Mouse (Mus musculus) frontal cortex, postnatal 36 days (tissue): ENCODE data around the gene Rcor3.
A peak's percentile ranks its signal among the peaks of the same experiment; 100 is the strongest.

ENCODE experiments used
- DNase-seq, 2 experiments: peaks; one replicate each; pipeline ENCODE4 v3.0.0; 2022; ENCODE audit warnings: low spot score in 2 of 2

Rcor3 gene

DNA sequence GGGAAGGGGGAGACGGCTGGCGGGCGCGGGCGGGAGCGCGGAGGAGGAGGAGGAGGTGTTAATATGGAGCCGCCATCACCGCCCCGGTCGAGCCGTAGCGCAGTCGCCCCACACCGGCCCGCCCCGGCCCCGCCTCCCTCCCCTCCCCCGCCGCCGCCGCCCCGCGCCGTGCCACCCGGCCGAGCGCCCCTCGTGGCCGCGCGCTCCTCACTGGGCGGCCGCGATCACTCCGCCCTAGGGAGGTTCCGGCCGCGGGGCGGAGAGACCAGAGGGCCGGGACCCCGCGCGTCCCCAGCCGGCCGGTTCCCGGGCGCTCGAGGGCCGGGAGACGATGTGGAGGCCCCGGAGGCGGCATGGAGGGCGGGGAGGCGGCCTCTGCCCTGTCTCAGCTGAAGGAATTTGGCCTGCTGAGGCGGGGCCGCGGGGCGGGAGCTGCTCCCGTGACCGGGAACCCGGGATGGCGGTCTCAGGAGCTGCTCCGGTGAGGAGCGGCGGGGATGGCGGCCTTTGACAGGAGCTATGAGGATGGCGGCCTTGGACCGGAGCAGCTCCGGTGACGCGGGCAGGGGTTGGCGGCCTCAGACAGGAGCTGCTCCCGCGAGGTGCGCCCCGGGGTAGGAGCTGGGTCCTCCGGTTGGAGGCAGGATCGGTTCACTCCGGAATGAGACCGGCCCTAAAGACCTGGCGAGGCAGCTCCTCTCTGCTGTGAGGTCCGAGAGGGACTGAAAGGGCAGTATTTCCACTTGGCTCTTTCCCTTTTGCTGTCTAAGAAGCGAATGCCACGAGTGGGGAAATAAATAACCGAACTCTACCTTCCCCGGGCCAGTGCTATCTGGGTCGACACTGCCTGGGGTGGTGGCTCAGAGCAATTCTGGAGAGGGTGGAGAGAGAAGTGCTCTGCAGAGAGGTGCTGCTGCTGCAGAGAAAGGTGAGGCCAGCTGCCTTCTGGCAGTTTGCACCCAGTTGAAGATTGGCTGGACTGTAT, at the start of gene Rcor3:
Gene Rcor3, minus strand, starts transcription at position 137 of the 985 bp plus-strand sequence.
- DNase-seq, result peak; percentile 73 to 74

DNA sequence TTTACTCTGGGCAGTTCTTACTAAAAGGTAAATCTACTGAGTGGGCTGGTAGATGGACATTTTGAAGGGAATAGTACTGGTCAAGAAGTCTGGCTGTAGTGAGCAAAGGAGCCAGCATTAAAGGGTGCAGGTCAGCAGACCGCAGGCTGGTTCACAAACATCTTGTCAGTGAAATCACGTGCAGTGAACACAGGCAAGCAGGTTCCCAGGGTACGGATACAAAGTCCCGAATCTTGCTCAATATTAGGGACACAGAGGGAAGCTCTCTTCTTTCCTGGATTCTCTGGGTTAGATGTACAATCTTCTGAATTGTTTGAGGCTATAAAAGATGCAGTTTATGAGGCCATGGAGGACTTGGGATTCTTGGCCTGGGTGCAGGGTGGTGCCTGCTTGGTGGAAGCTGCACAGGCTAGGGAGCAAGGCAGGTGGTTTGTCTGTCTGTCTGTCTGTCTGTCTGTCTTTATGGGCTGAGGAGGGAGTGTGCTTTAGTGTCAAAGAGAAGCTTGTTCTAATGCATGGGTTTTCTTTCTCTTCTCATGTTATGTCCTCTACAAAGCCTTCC, 43.9 kb upstream of the Rcor3 start:
- no peak for DNase-seq

DNA sequence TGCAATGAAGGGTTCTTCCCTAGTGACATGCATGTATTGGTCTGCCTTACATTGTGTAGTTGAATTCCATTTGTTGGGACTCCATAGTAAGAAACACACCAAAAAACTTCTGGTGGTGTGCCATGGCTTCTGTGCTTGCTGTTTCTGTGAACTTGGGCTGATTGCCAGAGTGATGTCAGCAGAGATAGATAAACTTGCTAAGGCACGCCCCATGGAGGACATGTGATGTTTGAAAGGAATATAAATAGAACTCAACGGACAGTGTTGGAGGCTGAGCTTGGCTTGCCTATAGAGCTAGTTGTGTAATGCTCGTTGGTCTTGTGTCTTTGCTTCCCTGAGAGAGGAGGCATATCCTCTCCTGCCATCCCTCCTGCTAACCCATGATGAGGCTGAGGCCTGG, 42.0 kb upstream of the Rcor3 start:
- no peak for DNase-seq

DNA sequence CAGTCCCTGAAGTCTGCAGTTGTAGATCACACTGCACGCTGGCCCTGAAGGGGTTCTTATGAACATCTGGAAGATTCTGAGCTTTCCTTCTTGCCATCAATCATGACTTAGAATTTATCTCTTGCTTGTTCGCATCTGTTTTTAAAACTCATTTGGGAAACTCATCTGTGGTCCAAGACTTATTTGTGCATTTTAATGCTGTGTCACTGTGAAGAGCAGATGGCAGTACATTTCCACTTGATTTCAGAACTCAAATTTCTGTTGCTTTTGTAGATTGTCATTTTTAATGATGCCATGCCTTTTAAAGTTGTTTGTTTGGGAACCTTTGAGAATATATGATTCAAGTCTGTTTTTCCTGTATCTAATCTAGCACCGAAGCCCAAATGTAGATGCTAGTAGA, 33.6 kb upstream of the Rcor3 start:
- DNase-seq, result no peak

DNA sequence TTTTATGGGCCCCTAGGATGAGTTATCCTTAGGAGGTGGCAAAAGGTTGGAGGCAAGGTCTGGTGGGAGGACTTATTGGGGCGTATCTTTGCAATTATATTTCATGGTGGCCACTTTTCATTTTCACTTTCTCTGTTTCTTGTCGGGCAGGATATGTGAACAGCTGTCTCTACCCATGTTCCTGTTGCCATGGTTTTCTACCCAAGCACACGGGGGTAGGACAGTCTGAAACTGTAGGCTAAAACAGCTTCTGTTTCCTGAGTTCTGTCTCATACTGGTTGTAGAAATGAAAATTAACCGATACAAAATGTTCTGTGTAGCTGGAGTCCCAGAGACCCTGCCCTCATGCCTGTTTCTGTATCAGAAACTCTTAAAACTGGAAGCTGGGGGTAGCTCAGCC, 13.3 kb upstream of the Rcor3 start:
- DNase-seq, result peak; percentile 1 to 13

DNA sequence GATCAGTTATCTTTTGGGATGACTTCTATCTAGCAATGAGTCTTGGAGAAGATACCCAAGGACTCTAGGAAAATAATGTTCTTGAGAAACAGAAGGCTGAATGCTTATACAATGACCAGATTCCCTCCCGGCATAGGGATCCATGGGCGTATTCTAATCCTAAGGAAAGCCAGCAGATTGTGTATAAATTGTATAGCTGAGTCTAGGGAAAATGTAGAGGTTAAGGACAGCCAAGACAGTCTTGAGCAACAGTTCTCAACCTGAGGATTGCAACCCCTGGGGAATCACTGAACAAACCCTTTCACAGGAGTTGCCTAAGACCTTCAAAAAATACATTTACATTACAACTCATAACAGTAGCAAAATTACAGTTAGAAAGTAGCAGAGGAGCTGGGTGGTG, 2.5 kb upstream of the Rcor3 start:
- no peak for DNase-seq

DNA sequence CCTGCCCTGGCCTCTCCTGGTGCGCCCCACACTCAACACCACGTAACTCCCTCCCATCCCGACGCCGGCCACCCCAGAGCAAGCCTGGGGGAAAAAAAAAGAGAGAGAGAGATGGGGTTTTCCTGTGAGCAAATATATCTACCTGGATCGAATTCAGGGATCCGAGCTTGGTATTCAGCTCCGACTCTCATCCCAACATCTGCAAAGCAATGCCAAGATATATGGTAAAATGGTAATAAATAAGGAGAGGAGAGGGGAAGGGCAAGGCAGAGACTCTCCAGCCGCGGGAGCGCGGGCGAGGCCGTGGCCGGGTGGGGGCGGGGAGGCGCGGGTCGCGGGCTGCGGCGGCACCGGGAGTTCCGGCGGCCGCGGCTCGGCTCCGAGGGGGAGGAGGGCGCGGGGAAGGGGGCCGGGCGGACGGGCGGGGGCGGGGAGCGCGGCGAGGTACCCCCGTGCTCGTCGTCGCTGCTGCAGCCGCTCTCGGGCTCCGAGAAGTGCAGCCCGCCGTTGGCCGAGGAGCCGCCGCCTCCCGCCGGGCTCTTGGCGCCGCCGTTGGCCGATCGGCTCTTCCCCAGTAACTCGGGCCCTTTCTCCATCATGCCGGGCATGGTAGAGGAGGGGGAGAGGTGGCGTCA, 454 bp downstream of the Rcor3 start:
- DNase-seq, result peak; percentile 27 to 32

DNA sequence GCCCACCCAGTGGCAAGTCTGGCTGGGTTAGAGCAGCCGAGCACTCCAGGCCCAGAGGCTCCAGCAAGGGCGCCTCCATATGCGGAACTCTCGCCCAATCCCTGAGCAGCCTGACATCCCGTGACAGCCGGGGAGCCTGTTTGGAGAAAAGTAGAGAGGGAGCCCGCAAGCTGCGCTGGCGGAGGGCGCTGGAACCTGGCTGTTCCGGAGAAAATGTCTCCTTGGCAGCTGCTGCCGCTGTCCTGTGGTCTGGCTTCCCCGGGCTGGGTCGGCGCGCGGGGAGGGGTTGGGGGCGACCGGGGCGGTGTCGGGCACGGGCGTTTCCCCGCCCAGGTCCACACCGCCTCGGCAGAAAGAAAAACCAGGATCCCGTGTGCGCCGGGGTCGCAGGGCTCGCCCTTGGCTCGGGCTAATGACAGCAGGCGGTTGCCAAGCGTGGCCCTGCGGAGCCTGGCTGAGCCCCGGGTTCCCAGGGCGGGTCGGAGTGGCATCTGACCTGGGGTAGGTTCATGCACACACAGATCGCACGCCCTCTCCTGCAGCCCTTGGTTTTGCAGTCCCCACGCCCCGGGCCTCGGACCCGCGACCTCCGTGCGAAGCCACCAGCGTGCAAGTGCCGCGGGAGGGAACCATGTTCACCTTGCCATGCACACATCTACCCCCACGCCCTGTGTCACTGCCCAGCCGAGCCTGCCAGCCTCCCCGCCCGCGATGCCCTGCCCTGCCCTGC, 1.1 kb downstream of the Rcor3 start:
- peak; percentile 73 to 86 for DNase-seq

DNA sequence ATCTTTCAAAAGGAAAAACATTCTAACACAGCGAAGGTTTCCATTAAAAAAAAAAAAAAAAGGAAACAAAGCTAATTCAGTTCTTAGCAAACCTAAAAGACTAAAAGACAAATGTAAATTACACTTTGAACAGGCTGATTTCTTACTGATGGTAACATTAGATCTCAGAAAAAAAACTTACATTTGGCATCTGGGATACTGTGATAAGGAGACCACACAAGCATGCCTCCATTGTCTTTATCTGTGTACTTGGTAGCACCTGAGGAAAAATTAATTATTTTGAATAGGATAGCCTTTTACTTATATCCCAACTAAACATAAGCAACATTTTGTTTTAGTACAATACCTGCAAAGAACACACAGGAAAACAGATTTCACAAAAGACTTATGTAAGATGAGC, 7.7 kb downstream of the Rcor3 start:
- DNase-seq, result no peak

DNA sequence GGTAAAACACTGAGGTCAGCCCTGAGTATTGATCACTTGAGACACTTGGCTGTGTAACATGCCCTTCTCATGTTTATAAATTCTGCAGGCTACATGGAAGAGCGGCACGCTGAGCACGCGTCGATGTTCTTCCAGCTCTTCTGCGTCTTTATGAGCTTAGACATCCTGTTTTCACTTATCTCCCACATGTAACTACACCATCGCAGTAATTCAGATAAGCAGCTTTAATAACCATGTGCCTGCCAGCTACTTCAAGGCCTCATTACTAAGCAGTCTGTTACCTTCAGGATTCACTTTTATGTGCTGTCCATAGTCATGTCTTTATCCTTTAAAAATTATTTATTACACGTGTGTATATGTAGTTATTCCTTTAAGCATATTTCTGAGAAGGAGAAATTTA, 9.5 kb downstream of the Rcor3 start:
- no peak for DNase-seq

DNA sequence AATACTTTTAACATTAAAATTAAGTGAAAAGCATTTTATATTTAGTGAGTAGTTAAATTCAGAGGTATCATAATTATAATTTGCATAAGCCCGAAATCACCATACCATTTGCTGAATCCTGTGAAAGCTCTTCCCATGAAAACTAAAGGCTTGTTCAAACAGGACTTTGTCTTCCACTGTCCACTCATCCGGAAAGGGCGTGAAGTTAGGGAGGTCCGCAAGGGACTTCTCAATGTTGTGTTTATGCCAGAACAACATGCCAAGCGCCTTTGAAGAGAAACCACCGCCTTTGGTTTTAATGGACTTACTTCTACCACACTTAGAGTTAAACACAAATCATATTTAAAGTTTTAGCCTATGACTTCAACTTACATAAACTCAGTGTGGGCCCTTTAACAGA, 12.1 kb downstream of the Rcor3 start:
- no peak for DNase-seq

DNA sequence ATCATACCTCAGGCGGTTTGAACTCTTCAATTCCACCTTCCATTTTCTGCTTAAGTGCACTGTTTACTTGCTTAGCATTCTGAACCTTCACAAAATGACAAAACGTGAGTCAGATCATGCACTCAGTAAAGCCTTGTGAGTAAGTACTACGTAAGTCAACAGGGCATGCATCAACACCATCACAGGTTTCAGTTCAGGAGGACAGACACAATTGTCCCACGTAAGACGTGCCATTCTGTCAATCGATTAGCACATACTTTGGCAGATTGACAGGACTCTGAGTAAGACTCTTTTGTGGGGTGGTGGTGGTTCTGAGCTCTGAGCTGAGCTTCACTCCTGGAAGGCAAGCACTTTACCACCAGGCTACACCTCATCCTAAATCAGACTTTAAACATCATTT, 21.6 kb downstream of the Rcor3 start:
- no peak for DNase-seq

DNA sequence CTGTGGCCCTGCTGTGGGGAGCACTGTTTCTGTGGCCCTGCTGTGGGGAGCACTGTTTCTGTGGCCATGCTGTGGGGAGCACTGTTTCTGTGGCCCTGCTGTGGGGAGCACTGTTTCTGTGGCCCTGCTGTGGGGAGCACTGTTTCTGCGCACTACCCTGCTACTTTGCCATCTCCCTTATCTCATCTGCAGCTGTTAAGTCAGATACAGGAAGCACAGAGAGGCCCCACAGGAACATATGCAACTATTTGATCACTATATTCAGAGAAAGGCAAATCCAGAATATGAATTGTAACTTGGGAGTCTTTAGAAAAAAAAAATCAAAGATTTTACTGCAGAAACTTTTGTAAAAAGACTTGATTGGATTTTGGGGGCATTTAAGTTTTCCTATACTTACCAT, 22.5 kb downstream of the Rcor3 start:
- no peak for DNase-seq

DNA sequence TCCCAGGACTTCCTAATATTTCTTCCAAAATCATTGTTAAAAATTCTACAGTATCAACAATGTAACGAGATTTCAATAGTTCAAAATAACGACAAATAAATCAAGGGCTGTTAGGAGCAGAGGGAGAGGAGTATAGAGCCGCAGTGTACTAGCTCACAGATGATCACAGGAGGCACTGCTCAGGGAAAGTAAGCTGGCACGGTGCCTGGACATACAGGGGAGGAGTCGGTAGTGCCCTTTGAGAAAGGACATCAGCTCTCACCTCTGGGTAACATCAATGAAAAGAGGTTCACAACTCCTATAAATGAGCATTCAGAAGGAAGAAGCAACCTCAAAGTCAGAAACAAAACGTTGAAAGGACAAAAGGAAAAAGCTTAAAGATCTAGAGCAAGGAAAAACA, 28.7 kb downstream of the Rcor3 start:
- DNase-seq, result no peak

DNA sequence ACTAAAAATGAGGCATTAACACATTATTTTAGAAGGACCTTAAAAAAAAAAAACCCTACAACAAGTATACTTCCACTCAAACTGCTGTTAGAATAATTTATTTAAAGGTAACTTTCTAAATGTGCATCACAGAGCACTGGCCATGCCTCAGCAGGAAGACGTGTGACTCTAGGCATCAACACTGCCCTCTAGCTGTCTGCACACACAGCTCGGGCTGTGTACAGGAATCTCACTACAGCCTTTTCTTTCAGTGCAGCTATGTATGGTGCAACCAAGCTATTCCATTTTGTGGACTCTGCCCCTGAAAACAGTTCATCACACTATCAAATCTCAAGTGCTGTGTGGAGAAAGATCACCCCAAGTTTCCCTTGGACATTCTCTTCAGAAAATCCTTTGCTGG, 30.5 kb downstream of the Rcor3 start:
- DNase-seq, result peak in 1 of 2 experiments; percentile 38

DNA sequence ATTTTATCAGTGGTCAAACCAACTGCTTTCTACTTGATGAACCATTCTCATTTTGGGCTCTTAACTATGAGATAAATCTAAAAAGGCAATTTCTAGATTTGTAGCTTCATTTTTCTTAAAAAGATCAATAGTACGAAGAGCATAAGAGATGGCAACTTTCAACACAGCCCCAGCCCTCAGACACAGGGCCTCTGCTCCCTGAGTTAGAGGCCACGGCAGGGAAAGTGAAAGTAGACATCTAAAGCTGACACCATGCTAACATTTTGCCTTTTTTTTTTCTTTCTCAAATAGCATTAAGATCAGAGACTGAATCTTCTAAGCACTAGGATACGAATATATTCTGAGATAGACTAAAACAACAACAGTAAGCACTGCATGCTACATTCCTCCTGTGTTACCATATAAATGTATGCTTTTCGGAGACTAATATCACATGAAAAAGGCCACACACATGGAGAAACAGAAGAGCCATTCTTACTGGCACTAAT, 31.9 kb downstream of the Rcor3 start:
- no peak for DNase-seq

DNA sequence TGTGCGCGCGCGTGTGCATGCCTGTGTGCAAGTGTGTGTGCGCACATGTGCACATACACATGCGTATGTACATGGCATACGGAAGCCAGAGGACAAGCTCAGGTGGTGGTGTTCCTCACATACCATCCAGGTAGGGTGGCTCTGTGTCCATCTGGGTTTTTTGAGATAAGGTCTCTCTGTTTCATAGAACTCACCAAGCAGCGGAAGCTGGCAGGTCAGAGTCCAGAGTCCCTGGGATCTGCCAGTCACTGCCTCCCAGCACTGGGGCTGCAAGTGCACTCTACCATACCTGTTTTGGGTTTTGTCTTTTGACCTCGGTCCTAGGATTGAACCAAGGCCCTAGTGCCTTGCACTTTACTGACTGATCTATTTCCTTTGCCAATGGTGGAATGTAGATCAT, 33.8 kb downstream of the Rcor3 start:
- no peak for DNase-seq

DNA sequence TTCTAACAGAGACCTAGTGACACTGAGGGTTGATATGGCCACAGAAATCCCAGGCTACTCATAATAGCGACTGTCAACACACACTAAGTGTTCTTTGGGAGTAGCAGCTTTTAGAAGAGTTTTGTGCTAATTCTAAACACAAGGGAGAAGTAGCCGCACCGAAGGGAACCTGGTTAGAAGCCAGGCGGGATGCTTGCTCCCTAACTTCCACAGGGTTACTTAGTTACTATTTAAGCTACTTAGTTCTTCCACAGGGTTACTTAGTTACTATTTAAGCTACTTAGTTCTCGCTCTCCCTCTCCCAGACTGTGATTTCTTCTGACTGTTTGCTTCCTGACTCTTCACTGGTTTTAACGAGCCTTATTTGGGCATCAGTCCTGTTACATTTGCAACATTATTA, 34.7 kb downstream of the Rcor3 start:
- DNase-seq, result no peak

DNA sequence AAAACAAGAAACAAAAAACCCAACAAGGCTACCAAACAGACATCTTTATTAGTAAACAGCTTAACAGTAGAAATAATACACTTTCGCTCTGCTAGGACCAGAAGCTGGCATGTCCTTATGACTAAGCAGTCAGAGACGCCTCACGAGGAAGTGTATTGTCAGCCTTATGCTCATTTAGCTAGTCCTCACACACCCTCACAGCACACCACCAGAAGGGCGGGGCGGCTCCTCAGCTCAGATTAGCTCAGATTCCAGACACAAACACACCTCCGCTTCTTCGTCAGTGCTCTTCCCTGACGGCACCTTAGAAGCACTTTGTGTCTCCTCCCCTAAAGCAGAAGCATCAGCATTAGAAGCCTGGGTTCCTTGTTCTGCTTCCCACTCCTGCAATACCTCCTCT, 36.5 kb downstream of the Rcor3 start:
- peak; percentile 64 to 76 for DNase-seq

DNA sequence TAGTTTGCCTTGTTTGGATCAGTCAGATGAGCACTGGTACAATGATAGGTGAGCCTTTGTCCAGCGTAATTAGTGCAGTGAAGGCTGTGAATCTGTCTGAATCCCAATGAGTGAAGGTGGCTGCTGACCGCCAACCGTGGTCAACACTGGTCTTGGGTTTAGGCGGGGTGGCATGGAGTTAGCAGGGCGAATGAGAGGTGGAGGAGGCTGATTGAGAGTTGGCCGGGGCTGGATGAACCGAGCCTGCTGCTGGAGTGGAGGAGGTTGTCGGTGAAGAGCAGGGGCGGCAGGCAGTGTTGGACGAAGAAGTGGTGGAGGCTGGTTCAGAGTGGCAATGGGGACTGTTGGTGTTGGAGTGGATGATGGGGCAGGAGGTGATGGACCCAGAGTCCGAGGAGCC, 37.1 kb downstream of the Rcor3 start:
- DNase-seq, result no peak

DNA sequence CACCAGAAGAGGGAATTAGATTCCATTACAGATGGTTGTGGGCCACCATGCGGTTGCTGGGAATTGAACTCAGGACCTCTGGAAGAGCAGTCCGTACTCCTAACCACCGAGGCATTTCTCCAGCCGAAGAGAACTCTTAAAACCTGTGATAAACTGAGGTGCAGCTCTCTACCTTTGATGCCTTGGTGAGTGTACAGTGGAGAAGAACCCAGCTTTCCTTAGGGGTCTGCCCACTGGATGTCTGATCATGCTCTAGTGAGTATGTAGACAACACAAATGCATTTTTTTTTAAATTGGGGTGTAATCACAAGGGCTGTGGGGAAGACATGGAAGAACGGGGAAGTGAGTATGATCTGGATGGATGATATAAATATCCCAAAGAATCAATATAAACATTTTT, 42.2 kb downstream of the Rcor3 start:
- DNase-seq, result no peak
